Mouse (Mus musculus): ENCODE results near the gene Tspan2. TPM values are rescaled to one million over a fixed set of nuclear protein-coding genes. Genes with fewer than 3 reads are reported as not detected.
A peak's percentile ranks its signal among the peaks of the same experiment; 100 is the strongest.

Gene Tspan2
- total and polyA plus RNA-seq, 2 experiments from 2014 or later, result 10.1 to 14.0 TPM

GRCm38 (mm10) chr3:102743202-102743601 is 8.9 kb downstream of the Tspan2 start:
- Histone ChIP-seq H3K27ac (ENCODE audit: low read depth, low read length) (no peak overlapping the region), H3K9ac (no peak overlapping the region), H3K9me3 (ENCODE audit: low read length) (no peaks in the 10 kb centered on the region), H3K4me3 (ENCODE audit: low read depth, low read length) (no peak overlapping the region), H3K36me3 (ENCODE audit: insufficient read depth) (no peaks in the 10 kb centered on the region), H3K4me2 (ENCODE audit: low read depth) (no peak overlapping the region), H3K4me1 (ENCODE audit: insufficient read depth) (no peaks in the 10 kb centered on the region), H3K27me3 (ENCODE audit: insufficient read depth, low read length) (no peaks in the 10 kb centered on the region)
- ATAC-seq (peak; percentile 44; the same call in 1 of the 2 replicates), DNase-seq (no peak)
- no peak for TF ChIP-seq CTCF (IDR thresholded peaks at IDR 0.05; ENCODE audit: low read depth)
- WGBS, result 30% methylated on average over 4 of the region's 4 CpGs

- Histone ChIP-seq H3K27ac (ENCODE audit: low read depth, low read length) (no peak overlapping the region), H3K9ac (no peak overlapping the region), H3K9me3 (ENCODE audit: low read length) (no peaks in the 10 kb centered on the region), H3K4me3 (ENCODE audit: low read depth, low read length) (no peak overlapping the region), H3K4me1 (ENCODE audit: insufficient read depth) (no peaks in the 10 kb centered on the region), H3K27me3 (ENCODE audit: insufficient read depth, low read length) (no peaks in the 10 kb centered on the region), H3K4me2 (ENCODE audit: low read depth) (no peak overlapping the region), H3K36me3 (ENCODE audit: insufficient read depth) (no peaks in the 10 kb centered on the region)
- no peak for TF ChIP-seq CTCF (IDR thresholded peaks at IDR 0.05; ENCODE audit: low read depth)
- peak; percentile 38; the same call in 1 of the 2 replicates for ATAC-seq
- 59% methylated on average over 9 of the region's 9 CpGs for WGBS
- DNase-seq, result no peak
Measured at GRCm38 (mm10) chr3:102743781-102744471, 9.6 kb downstream of the Tspan2 start.

- no peaks in the 10 kb centered on the region for H3K36me3 ChIP-seq (ENCODE audit: insufficient read depth)
- H3K4me3 ChIP-seq (ENCODE audit: low read depth, low read length), result no peak overlapping the region
- H3K4me1 ChIP-seq (ENCODE audit: insufficient read depth), result no peaks in the 10 kb centered on the region
- no peaks in the 10 kb centered on the region for H3K27me3 ChIP-seq (ENCODE audit: insufficient read depth, low read length)
- no peak overlapping the region for H3K4me2 ChIP-seq (ENCODE audit: low read depth)
- H3K9ac ChIP-seq, result no peak overlapping the region
- no peak overlapping the region for H3K27ac ChIP-seq (ENCODE audit: low read depth, low read length)
- TF ChIP-seq CTCF (IDR thresholded peaks at IDR 0.05; ENCODE audit: low read depth), result no peak
- ATAC-seq (no peak), DNase-seq (no peak)
- 60% methylated on average over 5 of the region's 5 CpGs for WGBS
- no peaks in the 10 kb centered on the region for H3K9me3 ChIP-seq (ENCODE audit: low read length)
Measured at GRCm38 (mm10) chr3:102744657-102745056, 10.3 kb downstream of the Tspan2 start.

- H3K36me3 ChIP-seq (ENCODE audit: insufficient read depth), result peaks cover 4% of the 10 kb centered on the region; the same call in 1 of the 2 replicates
- DNase-seq, result no peak
- no peaks in the 10 kb centered on the region for H3K9me3 ChIP-seq (ENCODE audit: low read length)
- no peak for TF ChIP-seq CTCF (IDR thresholded peaks at IDR 0.05; ENCODE audit: low read depth)
- H3K4me2 ChIP-seq (ENCODE audit: low read depth), result no peak overlapping the region
- no peak overlapping the region for H3K4me3 ChIP-seq (ENCODE audit: low read depth, low read length)
- H3K4me1 ChIP-seq (ENCODE audit: insufficient read depth), result no peaks in the 10 kb centered on the region
- WGBS, result 84% methylated on average over 4 of the region's 4 CpGs
- H3K27ac ChIP-seq (ENCODE audit: low read depth, low read length), result no peak overlapping the region
- no peak for ATAC-seq
- no peak overlapping the region for H3K9ac ChIP-seq
- H3K27me3 ChIP-seq (ENCODE audit: insufficient read depth, low read length), result no peaks in the 10 kb centered on the region
Measured at GRCm38 (mm10) chr3:102746174-102746573, 11.8 kb downstream of the Tspan2 start.

- no peak overlapping the region for H3K4me3 ChIP-seq (ENCODE audit: low read depth, low read length)
- H3K9ac ChIP-seq, result no peak overlapping the region
- no peak overlapping the region for H3K4me2 ChIP-seq (ENCODE audit: low read depth)
- no peak overlapping the region for H3K27ac ChIP-seq (ENCODE audit: low read depth, low read length)
- H3K4me1 ChIP-seq (ENCODE audit: insufficient read depth), result no peaks in the 10 kb centered on the region
- TF ChIP-seq CTCF (IDR thresholded peaks at IDR 0.05; ENCODE audit: low read depth), result no peak
- H3K27me3 ChIP-seq (ENCODE audit: insufficient read depth, low read length), result no peaks in the 10 kb centered on the region
- no peaks in the 10 kb centered on the region for H3K9me3 ChIP-seq (ENCODE audit: low read length)
- DNase-seq, result no peak
- 63% methylated on average over 3 of the region's 3 CpGs for WGBS
- H3K36me3 ChIP-seq (ENCODE audit: insufficient read depth), result peaks cover 5% of the 10 kb centered on the region
- no peak for ATAC-seq
Measured at GRCm38 (mm10) chr3:102748038-102748437, 13.7 kb downstream of the Tspan2 start.

GRCm38 (mm10) chr3:102748686-102749085 is 14.4 kb downstream of the Tspan2 start:
- Histone ChIP-seq H3K4me3 (ENCODE audit: low read depth, low read length) (no peak overlapping the region), H3K4me1 (ENCODE audit: insufficient read depth) (no peaks in the 10 kb centered on the region), H3K27ac (ENCODE audit: low read depth, low read length) (no peak overlapping the region), H3K27me3 (ENCODE audit: insufficient read depth, low read length) (no peaks in the 10 kb centered on the region), H3K9ac (no peak overlapping the region), H3K9me3 (ENCODE audit: low read length) (no peaks in the 10 kb centered on the region), H3K4me2 (ENCODE audit: low read depth) (no peak overlapping the region), H3K36me3 (ENCODE audit: insufficient read depth) (peaks cover 10% of the 10 kb centered on the region)
- TF ChIP-seq CTCF (IDR thresholded peaks at IDR 0.05; ENCODE audit: low read depth), result no peak
- ATAC-seq, result no peak
- WGBS, result 86% methylated on average over 5 of the region's 5 CpGs
- DNase-seq, result no peak

- no peak overlapping the region for H3K27ac ChIP-seq (ENCODE audit: low read depth, low read length)
- no peak overlapping the region for H3K4me3 ChIP-seq (ENCODE audit: low read depth, low read length)
- H3K36me3 ChIP-seq (ENCODE audit: insufficient read depth), result peaks cover 12% of the 10 kb centered on the region
- H3K4me2 ChIP-seq (ENCODE audit: low read depth), result no peak overlapping the region
- H3K9me3 ChIP-seq (ENCODE audit: low read length), result no peaks in the 10 kb centered on the region
- no peak for ATAC-seq
- no peaks in the 10 kb centered on the region for H3K4me1 ChIP-seq (ENCODE audit: insufficient read depth)
- WGBS, result 89% methylated on average over 5 of the region's 5 CpGs
- TF ChIP-seq CTCF (IDR thresholded peaks at IDR 0.05; ENCODE audit: low read depth), result no peak
- no peak for DNase-seq
- no peaks in the 10 kb centered on the region for H3K27me3 ChIP-seq (ENCODE audit: insufficient read depth, low read length)
- H3K9ac ChIP-seq, result no peak overlapping the region
Measured at GRCm38 (mm10) chr3:102751136-102751535, 16.8 kb downstream of the Tspan2 start.

Measured in forebrain, postnatal 0 days (tissue).